Mouse (Mus musculus): ENCODE results near the gene Ankle1. TPM values are rescaled to one million over a fixed set of nuclear protein-coding genes. Genes with fewer than 3 reads are reported as not detected.
A peak's percentile ranks its signal among the peaks of the same experiment; 100 is the strongest.

Gene Ankle1
- polyA plus RNA-seq, 2 experiments = 17.0 to 60.7 TPM

DNA sequence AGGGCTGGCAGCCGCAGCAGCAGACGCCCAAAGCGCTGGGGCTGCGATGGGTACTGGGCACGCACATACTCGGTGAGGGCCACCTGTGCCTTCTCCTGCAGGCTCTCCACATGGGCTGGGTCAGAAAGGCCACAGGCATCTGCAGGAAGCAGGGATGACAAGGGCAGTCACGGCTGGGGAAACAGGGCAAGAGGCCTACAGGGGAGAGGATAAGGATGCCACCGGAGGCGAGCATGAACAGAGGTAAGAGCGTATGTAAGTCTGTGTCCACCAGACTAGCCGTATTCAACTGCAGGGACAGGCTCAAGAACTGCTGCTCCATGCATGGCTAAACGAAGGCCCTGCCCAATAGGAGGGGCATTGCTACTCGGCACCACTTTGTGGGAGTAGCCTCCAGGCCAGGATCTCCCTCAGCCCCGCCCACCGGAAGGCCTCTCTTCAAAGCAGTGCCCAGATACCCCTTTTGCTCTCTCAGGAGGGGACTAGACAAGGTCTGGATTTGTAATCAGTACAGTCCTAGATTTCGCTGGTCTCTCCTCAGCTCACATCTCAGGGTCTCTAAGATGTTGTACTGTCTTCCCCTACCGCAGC lies 31.1 kb upstream of the Ankle1 start:
- Histone ChIP-seq H3K27ac (replicated peaks; ENCODE audit: low read depth, low read length) (no peak overlapping the region), H3K9ac (ENCODE audit: low read depth, low read length, severe bottlenecking) (no peak overlapping the region), H3K4me2 (replicated peaks; ENCODE audit: low read depth, low read length, severe bottlenecking) (no peak overlapping the region), H3K36me3 (ENCODE audit: control insufficient read depth, insufficient read depth, low read length) (peaks cover 38% of the 10 kb centered on the region), H3K9me3 (ENCODE audit: control insufficient read depth, low read length) (no peaks in the 10 kb centered on the region), H3K4me3 (replicated peaks; ENCODE audit: low read length) (no peak overlapping the region), H3K27me3 (ENCODE audit: control insufficient read depth, insufficient read depth, low read length) (no peaks in the 10 kb centered on the region), H3K4me1 (ENCODE audit: control insufficient read depth, insufficient read depth, low read length) (peaks cover 21% of the 10 kb centered on the region)
- TF ChIP-seq POLR2A (IDR thresholded peaks at IDR 0.05; ENCODE audit: borderline replicate concordance, extremely low read depth, insufficient read depth, insufficient read length) = no peak
- ATAC-seq (ENCODE audit: low FRiP score, low read depth) (no peak), DNase-seq (ENCODE audit: low spot score) (no peak)
- WGBS = 75% methylated on average over 17 of the region's 17 CpGs

DNA sequence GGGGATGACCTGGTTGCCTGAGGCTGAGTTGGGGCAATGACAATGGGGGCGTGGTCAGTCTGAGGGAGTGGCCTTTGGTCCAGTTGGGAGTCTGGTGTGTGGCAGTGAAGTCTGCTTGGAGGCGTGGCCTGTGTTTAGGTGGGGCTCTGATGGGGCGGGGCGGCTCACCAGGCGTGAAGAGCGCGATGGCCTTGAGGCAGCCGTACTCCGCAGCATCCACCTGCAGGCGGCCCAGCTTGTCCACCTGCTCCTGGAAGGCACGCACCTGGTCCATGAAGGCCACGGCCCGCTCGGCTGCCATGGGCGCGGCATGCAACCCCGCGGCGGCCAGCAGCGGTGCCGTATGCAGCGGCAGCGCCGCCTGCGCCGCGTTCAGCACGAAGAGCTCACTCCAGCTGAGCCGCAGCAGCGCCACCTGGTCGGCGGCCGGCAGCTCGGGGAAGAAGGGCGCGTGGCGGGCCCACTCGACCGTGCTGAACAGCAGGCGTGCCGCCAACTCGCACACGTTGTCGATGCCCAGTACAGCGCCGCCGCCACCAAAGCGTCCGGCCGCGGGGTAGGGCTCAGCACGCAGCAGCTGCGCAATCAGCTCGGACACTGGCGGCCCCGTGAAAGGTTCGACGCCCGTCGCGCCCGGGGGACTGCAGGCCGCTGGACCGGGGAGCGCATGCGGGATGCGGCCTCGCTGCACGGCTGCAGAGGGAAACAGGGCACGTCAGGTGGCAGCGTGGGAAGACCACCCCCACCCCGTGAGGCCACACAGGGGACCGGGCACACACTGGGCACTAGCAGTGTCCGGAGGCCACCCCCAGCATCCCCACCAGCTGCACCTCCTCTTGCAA lies 30.0 kb upstream of the Ankle1 start:
- H3K4me1 ChIP-seq (ENCODE audit: control insufficient read depth, insufficient read depth, low read length) = peaks cover 29% of the 10 kb centered on the region
- WGBS = 5% methylated on average over 65 of the region's 74 CpGs
- no peaks in the 10 kb centered on the region for H3K9me3 ChIP-seq (ENCODE audit: control insufficient read depth, low read length)
- peaks cover 36% of the 10 kb centered on the region for H3K36me3 ChIP-seq (ENCODE audit: control insufficient read depth, insufficient read depth, low read length)
- peak overlapping the region; percentile 65 for H3K4me2 ChIP-seq (replicated peaks; ENCODE audit: low read depth, low read length, severe bottlenecking)
- H3K4me3 ChIP-seq (replicated peaks; ENCODE audit: low read length) = peak overlapping the region; percentile 34
- ATAC-seq (ENCODE audit: low FRiP score, low read depth) (no peak), DNase-seq (ENCODE audit: low spot score) (peak; percentile 61)
- TF ChIP-seq POLR2A (IDR thresholded peaks at IDR 0.05; ENCODE audit: borderline replicate concordance, extremely low read depth, insufficient read depth, insufficient read length) = no peak
- H3K27me3 ChIP-seq (ENCODE audit: control insufficient read depth, insufficient read depth, low read length) = no peaks in the 10 kb centered on the region
- H3K27ac ChIP-seq (replicated peaks; ENCODE audit: low read depth, low read length) = no peak overlapping the region; the same call in 1 of the 2 replicates
- H3K9ac ChIP-seq (ENCODE audit: low read depth, low read length, severe bottlenecking) = peak overlapping the region; percentile 43

DNA sequence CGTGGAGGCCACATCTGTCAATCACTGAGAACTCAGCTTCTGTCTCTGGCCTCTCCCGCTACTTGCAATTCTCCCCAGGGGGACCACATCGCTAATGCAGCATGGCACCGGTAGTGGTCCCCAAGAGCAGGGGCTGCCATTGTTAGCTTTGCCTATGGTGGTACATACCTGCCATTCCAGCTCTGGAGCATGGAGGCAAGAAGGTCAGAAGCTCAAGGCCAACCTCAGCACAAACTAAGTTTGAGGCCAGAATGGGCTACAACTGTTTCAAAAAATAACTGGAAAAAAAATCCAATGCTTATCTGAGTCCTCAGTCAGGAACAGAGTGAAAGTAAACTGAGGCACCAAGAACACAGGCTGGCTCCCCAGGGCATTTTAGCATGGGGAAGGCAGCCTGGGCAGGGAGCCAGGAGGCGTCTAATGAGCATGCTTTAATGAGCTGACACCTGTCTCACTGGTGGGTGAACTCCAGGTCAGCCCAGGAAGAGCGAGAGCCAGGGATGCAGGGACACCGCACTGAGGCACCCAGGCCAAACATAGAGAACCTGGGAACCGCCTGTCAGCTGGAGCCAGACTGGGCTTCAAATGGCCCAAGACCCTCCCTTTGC lies 29.3 kb upstream of the Ankle1 start:
- no peak overlapping the region for H3K27ac ChIP-seq (replicated peaks; ENCODE audit: low read depth, low read length)
- 42% methylated on average over 8 of the region's 8 CpGs for WGBS
- peak overlapping the region; percentile 43 for H3K9ac ChIP-seq (ENCODE audit: low read depth, low read length, severe bottlenecking)
- ATAC-seq (ENCODE audit: low FRiP score, low read depth) (no peak), DNase-seq (ENCODE audit: low spot score) (no peak)
- peak overlapping the region; percentile 34 for H3K4me3 ChIP-seq (replicated peaks; ENCODE audit: low read length)
- peaks cover 36% of the 10 kb centered on the region for H3K36me3 ChIP-seq (ENCODE audit: control insufficient read depth, insufficient read depth, low read length)
- no peak for TF ChIP-seq POLR2A (IDR thresholded peaks at IDR 0.05; ENCODE audit: borderline replicate concordance, extremely low read depth, insufficient read depth, insufficient read length)
- H3K9me3 ChIP-seq (ENCODE audit: control insufficient read depth, low read length) = no peaks in the 10 kb centered on the region
- peak overlapping the region; percentile 65 for H3K4me2 ChIP-seq (replicated peaks; ENCODE audit: low read depth, low read length, severe bottlenecking)
- H3K4me1 ChIP-seq (ENCODE audit: control insufficient read depth, insufficient read depth, low read length) = peaks cover 28% of the 10 kb centered on the region
- H3K27me3 ChIP-seq (ENCODE audit: control insufficient read depth, insufficient read depth, low read length) = no peaks in the 10 kb centered on the region

DNA sequence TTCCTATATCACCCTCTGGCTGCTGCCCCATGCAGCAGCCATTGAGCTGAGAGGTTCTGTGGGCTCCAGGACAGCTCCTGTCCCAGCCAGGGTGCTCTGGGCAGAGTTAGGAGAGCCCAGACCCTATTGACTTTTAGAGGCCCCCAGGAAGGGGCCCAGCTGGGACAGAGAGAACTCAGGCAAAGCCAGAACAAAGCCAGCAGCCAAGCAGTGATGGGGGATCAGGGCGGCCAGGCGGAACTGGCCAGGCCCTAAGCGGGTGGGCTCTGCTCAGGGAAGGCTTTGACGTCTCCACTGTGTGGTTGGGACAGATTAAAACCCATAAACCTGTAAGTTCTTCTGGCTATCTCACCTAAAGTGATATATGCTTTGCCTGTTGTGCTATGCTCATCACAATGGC lies 26.8 kb upstream of the Ankle1 start:
- DNase-seq (ENCODE audit: low spot score) = no peak
- peaks cover 35% of the 10 kb centered on the region for H3K4me1 ChIP-seq (ENCODE audit: control insufficient read depth, insufficient read depth, low read length)

DNA sequence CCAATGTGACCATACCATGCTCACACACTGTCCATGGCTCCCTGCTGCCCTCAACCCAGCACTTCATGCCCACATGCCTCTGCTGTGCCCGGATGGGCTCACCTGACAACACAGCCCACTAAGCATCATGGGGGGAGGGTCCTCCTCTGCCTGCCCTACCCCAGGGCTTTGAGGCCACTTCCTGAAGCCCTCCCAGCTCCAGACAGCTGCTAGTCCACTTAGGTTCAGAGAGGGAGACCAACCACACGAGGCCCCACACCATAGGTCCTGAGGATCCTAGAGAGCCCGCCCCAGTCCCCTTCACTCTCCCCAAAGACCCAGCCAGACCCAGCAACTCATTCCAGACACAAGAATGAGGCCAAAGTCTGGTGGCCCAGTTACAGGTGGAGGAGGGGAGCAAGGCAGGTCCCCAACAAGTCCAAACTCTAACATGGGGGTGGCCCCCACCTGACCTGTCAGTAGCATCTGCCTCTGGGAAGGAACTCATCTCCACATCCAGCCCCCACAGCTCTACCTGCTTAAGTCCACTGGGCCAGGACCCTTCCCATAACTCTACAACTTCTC lies 26.2 kb upstream of the Ankle1 start:
- no peak for TF ChIP-seq POLR2A (IDR thresholded peaks at IDR 0.05; ENCODE audit: borderline replicate concordance, extremely low read depth, insufficient read depth, insufficient read length)

More for the DNA sequence above, 26.8 kb upstream of the Ankle1 start:
- no peak for TF ChIP-seq POLR2A (IDR thresholded peaks at IDR 0.05; ENCODE audit: borderline replicate concordance, extremely low read depth, insufficient read depth, insufficient read length)
- Histone ChIP-seq H3K27me3 (ENCODE audit: control insufficient read depth, insufficient read depth, low read length) (no peaks in the 10 kb centered on the region), H3K4me3 (replicated peaks; ENCODE audit: low read length) (no peak overlapping the region), H3K9ac (ENCODE audit: low read depth, low read length, severe bottlenecking) (no peak overlapping the region), H3K27ac (replicated peaks; ENCODE audit: low read depth, low read length) (no peak overlapping the region), H3K4me2 (replicated peaks; ENCODE audit: low read depth, low read length, severe bottlenecking) (no peak overlapping the region), H3K36me3 (ENCODE audit: control insufficient read depth, insufficient read depth, low read length) (peaks cover 23% of the 10 kb centered on the region), H3K9me3 (ENCODE audit: control insufficient read depth, low read length) (no peaks in the 10 kb centered on the region)
- whole genome bisulfite sequencing = 75% methylated on average over 4 of the region's 4 CpGs
- ATAC-seq (ENCODE audit: low FRiP score, low read depth) = no peak

More for the DNA sequence above, 26.2 kb upstream of the Ankle1 start:
- no peak overlapping the region for H3K27ac ChIP-seq (replicated peaks; ENCODE audit: low read depth, low read length)
- ATAC-seq (ENCODE audit: low FRiP score, low read depth) (no peak), DNase-seq (ENCODE audit: low spot score) (no peak)
- 49% methylated on average over 3 of the region's 3 CpGs for WGBS
- no peaks in the 10 kb centered on the region for H3K27me3 ChIP-seq (ENCODE audit: control insufficient read depth, insufficient read depth, low read length)
- H3K9me3 ChIP-seq (ENCODE audit: control insufficient read depth, low read length) = no peaks in the 10 kb centered on the region
- peaks cover 35% of the 10 kb centered on the region for H3K4me1 ChIP-seq (ENCODE audit: control insufficient read depth, insufficient read depth, low read length)
- peak overlapping the region; percentile 99 for H3K4me2 ChIP-seq (replicated peaks; ENCODE audit: low read depth, low read length, severe bottlenecking)
- peak overlapping the region; percentile 77 for H3K9ac ChIP-seq (ENCODE audit: low read depth, low read length, severe bottlenecking)
- peak overlapping the region; percentile 84 for H3K4me3 ChIP-seq (replicated peaks; ENCODE audit: low read length)
- peaks cover 17% of the 10 kb centered on the region for H3K36me3 ChIP-seq (ENCODE audit: control insufficient read depth, insufficient read depth, low read length)

Measured in limb, embryonic 14.5 days (tissue).